Mouse (Mus musculus) c-Kit-positive CD71-positive TER-119-positive erythroid progenitor cells, embryonic 14.5 days (primary cell): ENCODE data around the gene Atxn2l.

Experiments used
- DNase-seq: peaks from one replicate; pipeline ENCODE4 v3.0.0-alpha.2; 2013; ENCODE audit warnings: low spot score

Atxn2l gene

DNA sequence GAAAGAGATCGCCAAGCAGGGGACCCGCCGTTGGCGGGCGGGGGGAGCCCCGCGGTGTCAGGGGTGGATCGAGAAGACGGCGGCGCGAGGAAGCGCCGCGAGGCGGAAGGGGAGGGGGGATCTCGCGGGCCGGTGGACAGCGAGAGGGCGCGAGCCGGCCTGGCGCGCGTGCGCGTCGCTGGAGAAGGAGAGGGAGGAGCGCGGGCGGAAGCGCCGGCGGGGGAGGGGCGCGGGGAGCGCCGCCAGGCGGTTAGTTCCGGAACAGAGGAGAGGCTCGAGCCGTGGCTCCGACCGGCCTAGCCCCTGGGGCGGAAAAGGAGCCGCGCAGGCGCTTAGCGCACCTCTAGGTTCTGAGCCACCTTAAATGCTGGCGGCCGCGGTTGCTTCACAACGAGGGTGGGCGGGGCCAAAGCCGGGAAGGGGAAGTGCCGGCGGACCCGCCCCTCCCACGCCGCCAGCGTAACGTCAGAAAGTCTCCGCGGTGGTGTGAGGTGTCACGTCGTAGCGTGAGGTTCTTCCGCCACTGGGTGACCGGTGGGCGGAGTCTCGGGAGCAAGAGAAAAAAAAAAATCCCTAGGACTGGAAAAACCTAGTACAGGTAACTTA, at the start of gene Atxn2l:
Atxn2l (minus strand) TSS at position 165 of the 606 bp plus-strand sequence.
- peak; percentile 96 for DNase-seq

- DNase-seq, result no peak
These were observed 42.4 kb upstream of the Atxn2l start for GRCm38 (mm10) chr7:126545631-126546030.

DNA sequence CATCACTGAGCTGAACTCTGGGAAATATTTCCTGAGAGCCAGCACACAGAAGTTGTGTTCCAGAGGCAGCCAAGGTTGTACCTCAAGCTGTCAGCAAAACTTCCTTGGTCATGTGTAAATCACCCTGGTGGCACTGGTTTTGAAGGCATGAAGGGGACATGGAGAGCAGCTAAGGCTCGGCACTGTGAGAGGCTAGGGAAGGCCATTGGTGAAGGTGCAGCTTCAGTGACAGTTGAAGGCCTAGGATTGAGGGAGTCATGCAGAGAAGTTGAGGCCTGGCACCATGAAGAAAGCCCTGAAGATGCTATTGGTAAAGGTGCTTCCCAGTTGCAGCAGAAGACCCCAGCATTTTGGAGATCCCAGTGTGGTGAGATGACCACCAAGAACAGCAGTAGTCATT, 38.4 kb upstream of the Atxn2l start:
- DNase-seq, result no peak

GRCm38 (mm10) chr7:126537820-126538585, 34.8 kb upstream of the Atxn2l start:
- peak; percentile 50 for DNase-seq

DNA sequence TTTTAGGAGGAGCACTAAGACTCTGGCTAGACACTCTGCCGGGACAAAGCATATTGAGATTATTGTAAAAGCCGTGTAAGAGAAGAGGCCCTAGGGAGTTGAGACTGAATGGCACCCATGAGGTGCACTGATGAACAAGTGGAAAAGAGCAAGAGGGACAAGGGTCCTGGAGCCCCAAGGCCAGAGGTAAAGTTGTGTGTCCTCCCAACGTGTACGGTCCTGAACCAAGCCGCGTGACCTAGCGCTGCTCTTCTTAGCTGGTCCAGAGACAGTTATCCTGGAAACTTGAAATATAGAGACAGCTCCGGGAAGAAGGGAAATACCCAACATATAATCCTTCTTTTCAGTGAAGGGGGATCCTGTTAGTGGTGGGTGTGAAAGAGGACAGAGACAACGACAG, 33.2 kb upstream of the Atxn2l start:
- no peak for DNase-seq

DNA sequence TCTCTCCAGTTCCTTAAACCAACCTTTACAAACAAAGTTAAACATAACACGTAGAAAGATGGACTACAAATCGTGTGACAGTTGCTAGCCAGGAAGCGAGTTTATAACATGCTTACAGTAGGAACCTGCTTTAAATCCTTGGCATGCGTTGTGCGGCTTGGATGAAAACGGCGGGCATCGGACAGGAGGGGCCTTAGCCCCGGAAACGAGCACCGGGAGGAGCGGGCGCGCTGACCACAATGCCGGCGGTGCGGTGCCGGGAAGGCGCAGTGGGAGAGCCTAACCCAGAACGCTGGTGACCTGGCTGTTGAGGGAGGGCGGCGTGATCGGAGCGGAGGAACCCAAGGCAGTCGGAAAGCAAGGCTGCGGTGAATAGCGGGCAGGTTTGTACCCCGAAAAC, 32.5 kb upstream of the Atxn2l start:
- DNase-seq, result no peak

DNA sequence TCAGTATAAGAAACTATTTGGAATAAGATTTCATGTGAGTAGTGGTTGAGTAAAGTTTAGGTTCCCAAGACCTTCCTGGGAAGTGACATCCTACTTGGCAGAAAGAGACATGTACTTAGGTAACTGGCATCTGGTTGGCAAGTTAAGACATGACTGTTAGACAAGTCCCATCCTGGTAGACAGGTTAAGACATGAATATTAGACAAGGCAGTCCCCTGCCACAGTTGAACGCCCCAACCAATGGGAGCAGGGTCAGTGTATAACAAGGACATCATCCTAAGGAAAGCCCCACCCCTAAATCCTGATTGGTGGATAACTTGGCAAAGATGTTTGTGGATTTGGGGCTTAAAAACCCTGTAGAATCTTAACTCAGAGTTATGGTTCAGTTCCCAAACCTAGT, 30.2 kb upstream of the Atxn2l start:
- DNase-seq, result no peak

- peak; percentile 42 for DNase-seq
These were observed 24.9 kb upstream of the Atxn2l start for GRCm38 (mm10) chr7:126528166-126528577.

DNA sequence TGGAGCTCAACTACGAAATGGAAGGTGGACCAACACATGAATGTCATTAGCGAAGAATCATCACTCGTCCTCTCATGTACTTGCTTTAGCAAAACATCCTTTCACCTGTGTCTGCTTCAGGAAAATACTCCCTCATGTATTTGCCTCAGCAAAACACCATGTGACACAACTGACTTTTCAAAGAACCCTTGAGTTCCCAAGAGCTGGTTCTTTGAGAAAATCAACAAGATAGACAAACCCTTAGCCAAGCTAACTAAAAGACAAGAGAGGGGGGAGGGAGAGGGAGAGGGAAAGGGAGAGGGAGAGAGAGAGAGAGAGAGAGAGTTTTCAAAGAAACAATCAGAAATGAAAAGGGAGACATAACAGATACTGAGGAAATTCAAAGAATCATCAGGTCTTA, 20.1 kb upstream of the Atxn2l start:
- DNase-seq, result no peak

DNA sequence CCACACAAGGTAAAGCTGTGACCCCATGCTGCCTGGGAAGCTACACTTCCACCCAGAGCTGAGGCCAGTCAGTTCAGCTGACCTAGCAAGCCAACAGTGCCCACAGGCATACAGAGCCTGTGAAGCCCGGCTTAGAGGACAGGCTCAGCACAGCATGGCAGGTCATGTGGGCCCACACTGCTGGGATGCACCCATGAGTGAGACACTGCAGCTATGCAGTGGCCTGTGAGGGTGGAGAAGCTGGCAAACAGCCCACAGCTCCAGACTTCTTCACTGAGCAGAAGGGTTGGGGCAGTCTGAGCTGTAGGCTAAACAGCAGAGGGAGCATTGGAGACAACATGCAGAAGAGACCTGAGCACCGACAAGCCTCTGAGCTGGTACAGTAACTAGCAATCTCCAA, 16.3 kb upstream of the Atxn2l start:
- DNase-seq, result no peak

- no peak for DNase-seq
These were observed 15.2 kb upstream of the Atxn2l start for GRCm38 (mm10) chr7:126518261-126518941.

- no peak for DNase-seq
These were observed 8.1 kb upstream of the Atxn2l start for GRCm38 (mm10) chr7:126511287-126511686.

DNA sequence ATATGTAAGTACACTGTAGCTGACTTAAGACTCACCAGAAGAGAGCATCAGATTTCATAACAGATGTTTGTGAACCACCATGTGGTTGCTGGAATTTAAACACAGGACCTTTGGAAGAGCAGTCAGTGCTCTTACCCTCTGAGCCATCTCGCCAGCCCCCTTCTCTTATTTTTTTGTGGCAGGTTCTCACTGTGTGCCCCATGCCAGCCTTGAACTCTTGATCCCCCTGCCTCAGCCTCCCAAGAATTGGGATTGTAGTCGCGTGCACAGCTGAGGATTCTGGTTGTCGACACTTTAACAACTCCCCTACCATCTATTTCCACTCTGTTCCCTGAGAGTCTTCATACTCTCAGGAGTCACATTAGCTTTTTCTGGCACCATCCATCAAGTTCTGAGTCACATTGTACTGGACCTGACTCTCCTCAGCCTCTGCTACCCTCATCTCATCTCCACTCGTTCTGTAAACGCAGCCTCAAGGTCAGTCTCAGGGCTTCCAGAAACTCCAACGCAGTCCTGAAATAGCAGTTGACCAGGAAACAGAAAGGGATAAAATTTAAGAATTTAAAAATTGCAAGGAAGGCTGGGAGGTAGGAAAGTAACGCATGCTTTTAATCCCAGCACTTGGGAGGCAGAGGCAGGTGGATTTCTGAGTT, 4.0 kb upstream of the Atxn2l start:
- no peak for DNase-seq

GRCm38 (mm10) chr7:126504913-126505312, 1.7 kb upstream of the Atxn2l start:
- DNase-seq, result no peak

- DNase-seq, result no peak
These were observed 486 bp downstream of the Atxn2l start for GRCm38 (mm10) chr7:126502751-126503150.

DNA sequence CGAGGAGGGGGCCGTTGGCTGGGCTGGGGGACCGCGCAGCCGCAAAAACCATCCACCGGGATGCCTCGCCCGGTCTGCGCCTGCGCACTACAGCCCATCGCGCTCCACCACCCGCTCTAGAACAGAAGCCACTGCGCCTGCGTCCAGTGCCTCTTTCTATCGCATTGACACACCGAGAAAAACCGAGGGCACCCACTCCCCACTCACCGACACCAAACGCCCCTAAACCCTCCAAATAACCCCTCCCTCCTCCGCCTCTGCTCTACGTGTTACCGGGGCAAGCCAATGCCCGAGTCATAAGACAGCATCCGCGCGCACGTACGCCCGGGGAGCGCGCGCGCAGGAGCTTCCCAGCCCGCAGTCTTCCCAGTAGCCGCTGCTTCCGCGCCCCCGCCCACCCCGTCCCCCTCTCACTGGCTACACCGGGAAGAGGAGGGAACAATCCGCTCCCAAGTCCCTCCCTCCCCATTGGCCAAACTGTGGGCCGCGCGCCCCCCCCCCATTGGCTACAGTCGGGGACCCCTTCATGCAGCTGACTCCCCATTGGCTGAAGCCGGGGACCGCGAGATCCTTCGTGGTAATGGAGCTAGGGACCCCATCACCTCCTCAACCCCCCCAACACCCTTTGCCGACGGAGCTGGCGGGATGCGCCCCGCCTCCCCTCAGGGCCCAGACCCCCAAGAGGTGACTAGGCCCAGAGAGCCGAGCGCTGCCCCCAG, 1.1 kb downstream of the Atxn2l start:
- DNase-seq, result peak; percentile 90

- DNase-seq, result no peak
These were observed 1.6 kb downstream of the Atxn2l start for GRCm38 (mm10) chr7:126501684-126502022.

- DNase-seq, result no peak
These were observed 3.8 kb downstream of the Atxn2l start for GRCm38 (mm10) chr7:126499416-126499815.

- DNase-seq, result no peak
These were observed 5.3 kb downstream of the Atxn2l start for GRCm38 (mm10) chr7:126497966-126498365.

DNA sequence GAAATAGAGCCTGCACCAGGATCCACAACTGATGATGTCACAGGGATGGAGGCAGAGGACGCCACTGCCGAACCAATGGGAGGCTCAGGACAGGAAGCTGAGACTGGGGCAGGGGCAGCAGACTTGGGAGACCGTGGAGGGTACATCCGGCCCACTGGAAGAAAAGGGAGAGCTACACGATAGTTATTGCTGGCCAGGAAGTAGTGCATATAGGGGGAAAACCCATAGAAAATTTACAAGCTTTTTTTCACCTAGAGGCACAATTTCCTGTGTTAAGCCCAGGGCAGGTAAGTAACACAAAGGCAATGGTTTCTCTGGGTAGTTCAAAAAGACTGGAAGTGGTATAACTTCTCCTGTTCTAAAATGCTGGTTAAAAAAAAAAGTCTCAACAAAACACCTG, 6.8 kb downstream of the Atxn2l start:
- DNase-seq, result no peak

DNA sequence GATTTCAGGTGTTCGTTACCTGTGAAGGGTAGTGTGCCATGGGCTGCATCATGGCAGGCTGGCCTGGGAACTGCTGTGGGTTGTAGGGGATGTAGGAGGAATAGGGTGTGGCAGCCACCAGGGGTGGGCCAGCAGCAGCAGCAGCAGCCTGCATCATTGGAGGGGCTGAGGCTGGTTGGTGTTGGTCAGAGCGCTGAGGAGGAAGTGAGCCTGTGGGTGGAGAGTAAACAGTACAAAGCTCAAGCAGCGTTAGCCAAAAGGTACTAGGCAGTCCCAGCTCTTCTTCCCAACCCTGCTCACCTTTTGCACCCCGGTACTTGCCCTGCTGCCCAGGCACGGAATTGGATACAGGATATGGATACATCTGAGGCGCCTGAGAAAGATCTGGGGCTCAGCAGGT, 9.1 kb downstream of the Atxn2l start:
- DNase-seq, result no peak

- no peak for DNase-seq
These were observed 11.3 kb downstream of the Atxn2l start for GRCm38 (mm10) chr7:126491973-126492372.
